Mouse (Mus musculus) heart, postnatal 0 days (tissue): ENCODE results near the gene Nlrp9b. TPM values are rescaled to one million over a fixed set of nuclear protein-coding genes. Genes with fewer than 3 reads are reported as not detected.
"Not testable (repeated sequence)": the region's sequence is repeated elsewhere in the genome, so short reads cannot be mapped to it uniquely, and the experiment has no call there.

Experiments
- ATAC-seq: fragments of 200-750 bp; cut with Nextera tagmentation; 2 replicates; pipeline ENCODE4 v1.8.0; 2017; ENCODE audit warnings: low read depth, moderate number of reproducible peaks, moderate library complexity; ENCODE audit not compliant: insufficient read depth
- DNase-seq: peaks from one replicate; pipeline ENCODE4 v3.0.0-alpha.2; 2016; ENCODE audit warnings: low spot score
- H3K27ac ChIP-seq: fragments of 300-500 bp; sonication (generic); 2 replicates; pipeline ENCODE4 v1.5.1; 2014; ENCODE audit warnings: low read depth, mild to moderate bottlenecking
- H3K27me3 ChIP-seq: fragments of 300-500 bp; sonication (generic); 2 replicates; pipeline ENCODE4 v1.6.1; 2014; ENCODE audit warnings: low read length, mixed read lengths; ENCODE audit not compliant: control insufficient read depth, insufficient read depth
- H3K36me3 ChIP-seq: fragments of 300-500 bp; sonication (generic); replicated peaks from 2 replicates; pipeline ENCODE4 v1.6.1; 2014; ENCODE audit warnings: low read length, mixed read lengths; ENCODE audit not compliant: control insufficient read depth, insufficient read depth
- H3K4me1 ChIP-seq: fragments of 300-500 bp; sonication (generic); 2 replicates; pipeline ENCODE4 v1.6.1; 2014; ENCODE audit warnings: antibody characterized with exemption; ENCODE audit not compliant: control insufficient read depth, insufficient read depth
- H3K4me2 ChIP-seq: fragments of 300-500 bp; sonication (generic); 2 replicates; pipeline ENCODE4 v1.6.1; 2014; ENCODE audit warnings: low read depth, mild to moderate bottlenecking, low read length, moderate library complexity
- H3K4me3 ChIP-seq: fragments of 300-500 bp; sonication (generic); 2 replicates; pipeline ENCODE4 v1.5.1; 2014; ENCODE audit warnings: low read depth, low read length
- H3K9ac ChIP-seq: fragments of 300-500 bp; sonication (generic); replicated peaks from 2 replicates; pipeline ENCODE4 v1.6.1; 2014; ENCODE audit warnings: low read depth, low read length, mixed read lengths
- H3K9me3 ChIP-seq: fragments of 300-500 bp; sonication (generic); replicated peaks from 2 replicates; pipeline ENCODE4 v1.6.1; 2016; ENCODE audit warnings: low read length; ENCODE audit not compliant: control insufficient read depth
- CTCF ChIP-seq: IDR thresholded peaks from 2 replicates; pipeline ENCODE4 v1.5.1; 2016; ENCODE audit warnings: antibody characterized with exemption, control low read depth, low read depth
- EP300 ChIP-seq: IDR thresholded peaks from 2 replicates; pipeline ENCODE4 v1.6.1; 2016; ENCODE audit warnings: antibody characterized with exemption, low read depth
- WGBS: fragments of 180-500 bp; shearing (Covaris S2); extraction: QIAGEN DNeasy Blood & Tissue Kit; methylation state at CpG from one replicate; pipeline ENCODE4 v1.1.7; 2014; 5-methylcytosine and 5-hydroxymethylcytosine counted together
- polyA plus RNA-seq: library from polyadenylated mRNA; unstranded; fragments of >200 nt; fragmentation: Nextera tagmentation; extraction: Ambion mirVana; gene quantifications from 2 replicates; pipeline ENCODE4 v1.2.1, GENCODE M21; 2015
- total RNA-seq: library from RNA; depleted of rRNA; stranded (reverse); fragments of >200 nt; gene quantifications from 2 replicates; pipeline ENCODE4 v1.2.3, GENCODE M21; 2014; ENCODE audit warnings: low replicate concordance; rRNA removed

Gene Nlrp9b
- total RNA-seq (not detected in 2 replicates), polyA plus RNA-seq (not detected in 2 replicates)

DNA sequence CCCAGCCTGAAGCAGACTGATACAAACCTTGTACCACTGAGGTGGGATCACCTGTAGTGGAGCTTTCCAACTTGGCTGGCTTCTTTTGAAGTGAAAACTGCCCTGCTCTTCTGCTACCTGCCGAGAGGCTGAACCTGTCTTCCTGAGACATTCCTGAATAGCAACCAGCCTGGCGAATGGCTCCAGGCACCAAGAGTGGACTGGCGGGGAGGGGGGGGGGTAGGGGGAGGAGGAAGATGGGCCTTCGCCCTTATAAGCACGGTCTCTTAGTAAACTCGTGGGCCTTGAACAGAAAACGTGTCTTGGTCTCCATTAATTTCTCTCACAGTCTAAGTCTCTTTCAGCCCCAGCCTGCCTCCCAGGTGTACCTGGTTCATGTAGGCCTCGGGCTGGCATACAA lies at the start of gene Nlrp9b:
TSS of gene Nlrp9b (plus strand) at position 301 of the 400 bp plus-strand sequence.
- not testable (repeated sequence) for H3K9me3 ChIP-seq, H3K4me2 ChIP-seq, H3K9ac ChIP-seq, H3K36me3 ChIP-seq, DNase-seq, ATAC-seq, H3K27ac ChIP-seq, H3K27me3 ChIP-seq, H3K4me3 ChIP-seq, H3K4me1 ChIP-seq
- WGBS: 50% methylated on average over 8 of the region's 8 CpGs

DNA sequence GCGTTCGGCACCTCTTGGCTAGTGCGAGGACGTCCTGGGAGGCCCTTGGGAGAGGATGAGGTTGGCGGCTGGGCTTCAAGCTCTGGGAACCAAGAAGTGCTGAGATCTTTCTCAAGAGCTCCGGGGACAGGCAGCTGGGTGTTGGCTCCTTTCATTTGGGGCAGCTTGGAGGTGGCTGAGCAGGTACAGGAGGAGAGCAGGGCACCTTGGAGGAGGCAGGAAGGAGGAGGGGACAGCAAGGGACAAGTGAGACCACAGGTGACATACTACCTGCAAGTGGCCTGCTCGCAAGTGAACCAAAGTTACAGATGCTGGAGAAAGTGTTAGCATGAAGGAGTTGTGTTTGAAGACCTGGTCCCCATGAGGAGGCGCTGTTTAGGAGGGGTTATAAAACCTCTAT lies 46.6 kb upstream of the Nlrp9b start:
- TF ChIP-seq EP300 (no peak), CTCF (no peak)
- Histone ChIP-seq H3K36me3 (no peaks in the 10 kb centered on the region), H3K27me3 (no peaks in the 10 kb centered on the region), H3K4me3 (no peak overlapping the region), H3K4me2 (no peak overlapping the region), H3K4me1 (peaks cover 10% of the 10 kb centered on the region), H3K9me3 (no peaks in the 10 kb centered on the region), H3K27ac (no peak overlapping the region), H3K9ac (no peak overlapping the region)
- WGBS: 86% methylated on average over 8 of the region's 8 CpGs
- no peak for ATAC-seq
- no peak for DNase-seq

DNA sequence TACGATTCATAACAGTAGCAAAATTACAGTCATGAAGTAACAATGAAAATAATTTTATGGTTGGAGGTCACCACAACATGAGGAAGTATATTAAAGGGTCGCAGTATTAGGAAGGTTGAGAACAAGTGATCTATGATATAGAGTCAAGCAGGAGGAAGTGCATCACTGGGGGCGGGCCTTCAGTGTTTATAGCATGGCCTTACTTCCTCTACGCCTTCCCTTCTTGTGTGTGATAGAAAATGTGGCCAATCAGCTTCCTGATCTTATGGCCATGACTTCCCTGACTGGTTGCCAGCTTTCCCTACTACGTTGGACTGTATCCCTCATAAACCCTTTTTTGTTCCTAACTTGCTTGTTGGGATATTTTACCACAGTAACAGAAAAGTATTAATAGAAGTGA lies 46.1 kb upstream of the Nlrp9b start:
- peaks cover 9% of the 10 kb centered on the region for H3K4me1 ChIP-seq
- ATAC-seq: no peak
- no peaks in the 10 kb centered on the region for H3K9me3 ChIP-seq
- no peaks in the 10 kb centered on the region for H3K27me3 ChIP-seq
- H3K4me2 ChIP-seq: no peak overlapping the region
- H3K4me3 ChIP-seq: no peak overlapping the region
- WGBS: 83% methylated on average over 5 of the region's 5 CpGs
- DNase-seq: no peak
- H3K9ac ChIP-seq: no peak overlapping the region
- TF ChIP-seq CTCF (no peak), EP300 (no peak)
- H3K36me3 ChIP-seq: no peaks in the 10 kb centered on the region
- H3K27ac ChIP-seq: no peak overlapping the region

DNA sequence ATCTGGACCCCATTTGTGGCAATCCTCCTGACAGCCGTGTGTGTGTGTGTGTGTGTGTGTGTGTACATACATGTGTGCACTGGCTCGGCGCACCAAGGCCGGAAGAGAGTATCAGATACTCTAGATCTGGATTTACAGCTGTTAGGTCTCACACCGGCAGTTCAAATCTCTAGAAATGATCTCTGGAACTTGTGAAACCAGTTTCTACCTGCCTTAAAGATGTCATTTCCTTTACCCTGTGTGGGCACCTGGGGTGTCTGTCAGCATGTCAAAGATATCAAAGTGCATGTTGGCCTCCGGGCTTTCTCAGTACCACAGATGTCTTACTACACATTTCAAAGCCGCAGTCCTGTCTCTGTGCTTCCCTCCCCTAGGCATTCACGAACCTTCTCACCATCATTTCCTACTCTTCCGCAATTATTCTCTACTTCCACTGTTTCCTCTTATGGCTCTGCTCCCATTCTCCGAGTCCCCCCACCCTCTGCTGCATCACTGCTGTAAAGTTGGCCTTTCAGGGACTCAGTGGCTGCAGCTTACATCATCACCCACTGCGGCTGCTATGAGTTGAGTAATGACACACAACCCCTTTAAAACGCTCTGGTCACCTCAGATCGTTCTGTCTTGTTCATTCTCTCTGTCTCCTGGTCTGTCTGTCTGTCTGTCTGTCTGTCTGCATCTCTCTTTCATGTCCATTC lies 45.3 kb upstream of the Nlrp9b start:
- WGBS: 72% methylated on average over 13 of the region's 13 CpGs
- H3K4me3 ChIP-seq: no peak overlapping the region
- no peaks in the 10 kb centered on the region for H3K9me3 ChIP-seq
- H3K4me1 ChIP-seq: peaks cover 4% of the 10 kb centered on the region
- H3K9ac ChIP-seq: no peak overlapping the region
- ATAC-seq (no peak), DNase-seq (no peak)
- H3K4me2 ChIP-seq: no peak overlapping the region
- TF ChIP-seq EP300 (no peak), CTCF (no peak)
- no peaks in the 10 kb centered on the region for H3K36me3 ChIP-seq
- peak overlapping the region; percentile 32; the same call in 1 of the 2 replicates for H3K27ac ChIP-seq
- no peaks in the 10 kb centered on the region for H3K27me3 ChIP-seq

GRCm38 (mm10) chr7:19948956-19949355 lies 42.3 kb upstream of the Nlrp9b start:
- no peak overlapping the region for H3K9ac ChIP-seq
- WGBS: 68% methylated on average over 12 of the region's 12 CpGs
- DNase-seq: no peak
- H3K4me1 ChIP-seq: peaks cover 3% of the 10 kb centered on the region; the same call in 1 of the 2 replicates
- H3K4me3 ChIP-seq: no peak overlapping the region
- no peak overlapping the region for H3K27ac ChIP-seq
- H3K4me2 ChIP-seq: no peak overlapping the region
- no peaks in the 10 kb centered on the region for H3K36me3 ChIP-seq
- no peaks in the 10 kb centered on the region for H3K9me3 ChIP-seq
- no peak for ATAC-seq
- no peak for TF ChIP-seq CTCF
- TF ChIP-seq EP300: no peak
- no peaks in the 10 kb centered on the region for H3K27me3 ChIP-seq

DNA sequence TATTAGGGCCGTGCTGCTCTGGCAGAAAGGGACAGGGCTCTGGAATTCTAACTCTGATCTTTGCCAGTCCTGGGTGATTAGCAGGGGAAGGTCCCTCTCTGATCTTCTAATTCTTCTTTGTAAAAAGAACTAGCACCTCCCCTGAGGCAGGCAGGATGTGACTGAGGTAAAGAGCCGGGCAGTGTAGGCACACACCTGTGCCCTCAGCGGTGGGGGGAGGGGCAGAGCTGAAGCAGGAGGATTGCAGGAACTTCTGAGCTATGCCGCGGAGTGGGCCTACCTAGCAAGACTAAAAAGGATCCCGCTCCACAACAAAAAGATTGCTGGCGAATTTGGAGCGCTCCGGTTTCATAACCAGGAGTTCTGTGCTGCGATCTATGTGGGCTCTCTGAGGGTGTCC lies 41.3 kb upstream of the Nlrp9b start:
- ATAC-seq: no peak
- H3K9me3 ChIP-seq: no peaks in the 10 kb centered on the region
- DNase-seq: no peak
- no peaks in the 10 kb centered on the region for H3K36me3 ChIP-seq
- no peak for TF ChIP-seq EP300
- no peak for TF ChIP-seq CTCF
- 59% methylated on average over 10 of the region's 10 CpGs for WGBS
- H3K4me3 ChIP-seq: no peak overlapping the region
- H3K27ac ChIP-seq: no peak overlapping the region
- H3K27me3 ChIP-seq: no peaks in the 10 kb centered on the region
- H3K4me1 ChIP-seq: peaks cover 3% of the 10 kb centered on the region; the same call in 1 of the 2 replicates
- no peak overlapping the region for H3K4me2 ChIP-seq
- no peak overlapping the region for H3K9ac ChIP-seq
